Mouse (Mus musculus): ENCODE results near the gene Gpr119. TPM values are rescaled to one million over a fixed set of nuclear protein-coding genes. Genes with fewer than 3 reads are reported as not detected.
A peak's percentile ranks its signal among the peaks of the same experiment; 100 is the strongest.

The Gpr119 gene
- total RNA-seq (2021) = not detected
- long read RNA-seq, experiment 1, partial matches to known transcripts = 0 of 1 reads
- long read RNA-seq, experiment 1, other reads (novel, unspliced or antisense) = 1 of 1 reads
- long read RNA-seq, experiment 2 = 0 reads

DNA sequence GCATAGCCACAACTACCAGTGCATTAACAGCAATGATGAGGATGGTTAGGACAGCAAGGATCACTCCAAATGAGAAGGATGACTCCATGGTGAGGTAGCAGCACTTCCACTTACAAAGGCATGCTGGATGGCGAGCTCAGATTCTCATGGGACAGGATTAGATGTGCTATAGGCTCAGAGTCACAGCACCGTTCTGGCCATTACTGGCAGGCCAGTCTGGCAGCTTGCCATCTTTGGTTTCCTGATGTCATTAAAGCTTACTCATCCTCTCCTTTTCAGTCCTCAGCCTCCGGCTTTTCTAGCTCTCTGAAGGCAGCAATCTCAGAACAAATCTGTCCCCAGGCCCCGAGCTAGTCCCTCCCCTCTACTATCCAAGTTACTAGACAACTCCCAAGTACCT, at the start of gene Gpr119:
Gene Gpr119, minus strand, starts transcription at position 308 of the 400 bp plus-strand sequence.
- peak in 1 of 2 experiments; percentile 10 for DNase-seq (ENCODE audit: low spot score in 2 of 2)

DNA sequence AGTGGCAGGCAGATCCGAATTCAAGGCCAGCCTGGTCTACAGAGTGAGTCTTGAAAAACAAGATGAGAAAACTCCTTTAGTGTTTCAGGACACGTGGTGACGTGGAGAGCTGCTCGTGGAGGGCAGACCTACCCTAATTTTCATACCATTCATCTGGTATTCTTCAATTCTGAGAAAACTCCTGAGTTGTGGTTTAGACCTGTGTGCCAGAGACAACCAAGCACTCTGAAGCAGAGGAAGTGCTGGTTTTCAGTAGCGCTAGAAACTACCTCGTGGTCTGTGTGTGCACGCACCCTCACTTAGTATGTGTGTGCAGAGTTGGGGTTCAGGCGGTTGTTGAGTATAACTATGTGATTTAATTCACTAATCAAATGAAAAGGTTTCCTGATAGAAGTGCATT, 38.6 kb upstream of the Gpr119 start:
- DNase-seq (ENCODE audit: low spot score in 2 of 2) = no peak

DNA sequence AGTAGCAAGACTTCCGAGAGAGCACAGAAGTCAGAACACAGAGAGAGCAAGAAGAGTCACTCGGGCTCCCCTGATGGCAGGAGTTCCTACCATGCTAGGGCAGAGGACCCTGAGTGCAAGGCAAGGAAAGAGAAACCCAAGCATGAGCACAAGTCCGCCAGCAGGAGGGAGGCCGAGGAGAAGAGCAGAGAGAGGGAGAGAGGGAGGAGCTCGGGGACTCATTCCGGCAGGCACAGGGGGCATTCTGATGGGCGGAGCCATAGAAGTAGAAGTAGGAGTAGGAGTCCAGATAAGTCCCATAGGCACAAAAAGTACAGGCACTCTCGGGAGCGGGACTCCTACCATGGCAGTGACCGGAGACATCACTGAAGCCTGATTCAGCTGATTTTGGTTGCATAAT, 35.4 kb upstream of the Gpr119 start:
- no peak for DNase-seq (ENCODE audit: low spot score in 2 of 2)

DNA sequence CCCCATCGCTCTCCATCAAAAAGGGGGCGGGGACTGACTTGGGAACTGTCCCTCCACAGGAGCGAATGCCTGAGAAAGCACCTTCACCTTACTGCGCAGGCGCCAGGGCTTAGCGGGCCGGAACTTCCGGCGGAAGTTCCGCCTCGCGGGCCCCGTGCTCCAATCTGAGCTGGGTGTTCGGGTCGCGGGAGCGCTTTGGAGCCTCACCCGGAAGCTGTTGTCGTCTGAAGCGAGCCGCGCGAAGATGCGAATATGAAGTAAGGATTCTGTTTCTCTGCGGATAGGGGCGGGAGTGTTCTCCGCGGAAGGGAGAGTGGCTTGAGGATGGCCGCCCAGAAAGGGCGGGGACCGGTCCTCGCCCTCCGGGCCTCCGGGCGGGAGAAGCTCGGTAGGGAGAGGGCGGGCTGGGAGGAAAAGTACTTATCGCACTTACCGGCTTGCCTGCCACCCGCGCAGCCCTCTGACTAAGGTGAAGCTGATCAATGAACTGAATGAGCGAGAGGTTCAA, 20.6 kb upstream of the Gpr119 start, which contains the start of gene Rbmx2:
Gene Rbmx2, plus strand, starts transcription at position 141 of the 508 bp plus-strand sequence.
- peak; percentile 74 to 88 for DNase-seq (ENCODE audit: low spot score in 2 of 2)

DNA sequence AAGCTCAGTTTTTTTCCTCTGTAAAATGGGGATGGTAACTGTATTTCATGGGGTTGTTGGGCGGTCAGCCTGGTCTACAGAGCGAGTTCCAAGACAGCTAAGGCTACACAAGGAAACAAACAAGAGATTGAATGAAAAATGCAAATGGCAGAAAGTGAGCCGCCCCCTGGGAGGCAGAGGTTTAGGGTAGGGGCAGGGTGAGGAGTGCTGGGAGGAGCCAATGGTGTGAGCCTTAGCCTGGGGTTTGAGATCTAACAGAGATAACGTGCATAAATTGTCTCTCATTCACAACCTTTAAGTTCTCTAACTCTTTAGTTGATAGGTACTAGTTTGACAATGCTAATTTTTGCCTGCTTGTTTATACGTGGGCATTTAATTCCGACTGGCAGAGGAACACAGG, 20.2 kb upstream of the Gpr119 start:
- no peak for DNase-seq (ENCODE audit: low spot score in 2 of 2)

DNA sequence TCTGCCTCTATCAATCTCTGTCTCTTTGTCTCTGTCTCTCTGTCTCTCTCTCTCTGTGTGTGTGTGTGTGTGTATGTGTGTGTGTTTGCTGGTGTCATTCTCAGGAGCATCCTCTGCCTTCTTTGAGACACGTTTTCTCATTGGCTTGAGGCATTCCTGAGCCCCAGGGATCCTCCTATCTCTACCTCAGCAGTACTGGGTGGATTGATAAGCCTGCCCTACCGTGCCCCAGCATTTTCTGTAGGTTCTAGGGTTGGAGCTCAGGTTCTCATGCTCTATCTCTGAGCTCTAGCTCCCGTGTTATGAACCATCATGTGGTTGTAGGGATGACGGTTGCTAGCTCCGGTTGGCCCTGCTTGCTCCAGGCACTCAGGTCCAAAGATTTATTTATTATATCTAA, 9.6 kb upstream of the Gpr119 start:
- no peak for DNase-seq (ENCODE audit: low spot score in 2 of 2)

DNA sequence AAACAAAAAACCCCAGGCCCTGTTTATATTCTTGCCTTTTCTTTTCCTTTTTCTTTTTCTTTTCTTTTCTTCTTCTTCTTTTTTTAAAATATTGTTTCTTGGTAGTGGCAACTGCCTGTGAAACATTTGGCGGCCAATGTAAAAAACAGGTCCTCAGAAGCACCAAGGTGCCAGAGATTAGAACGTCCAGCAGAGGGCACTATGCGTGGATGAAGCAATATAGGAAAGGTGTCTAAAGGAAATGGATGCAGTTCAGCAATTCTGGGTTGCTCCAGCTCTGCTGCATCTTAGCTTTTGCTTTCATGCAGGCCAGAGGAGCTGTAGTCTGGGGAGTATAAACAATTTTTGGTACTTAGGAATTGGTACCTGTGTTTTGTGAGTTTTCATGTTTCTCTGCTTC, 9.2 kb upstream of the Gpr119 start:
- peak in 1 of 2 experiments; percentile 18 for DNase-seq (ENCODE audit: low spot score in 2 of 2)

DNA sequence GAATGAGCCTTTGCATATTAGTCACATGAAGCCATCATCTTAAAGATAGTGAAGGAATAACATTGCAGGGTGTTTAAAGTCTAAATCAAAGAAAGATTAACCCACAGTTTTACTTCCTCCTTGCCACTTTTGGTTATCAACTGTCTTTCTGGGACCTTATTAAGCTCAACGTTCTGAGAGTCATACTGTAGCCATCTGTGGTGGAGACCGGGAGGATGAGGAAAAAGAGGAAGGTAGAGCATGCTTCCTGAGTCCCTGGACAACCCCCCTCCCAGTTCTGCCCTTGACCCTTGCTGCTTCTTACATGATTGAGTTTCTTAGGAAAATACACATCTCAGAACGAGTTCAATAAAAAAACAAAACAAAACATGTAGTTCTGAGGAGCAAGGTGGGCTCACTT, 2.6 kb downstream of the Gpr119 start:
- no peak for DNase-seq (ENCODE audit: low spot score in 2 of 2)

DNA sequence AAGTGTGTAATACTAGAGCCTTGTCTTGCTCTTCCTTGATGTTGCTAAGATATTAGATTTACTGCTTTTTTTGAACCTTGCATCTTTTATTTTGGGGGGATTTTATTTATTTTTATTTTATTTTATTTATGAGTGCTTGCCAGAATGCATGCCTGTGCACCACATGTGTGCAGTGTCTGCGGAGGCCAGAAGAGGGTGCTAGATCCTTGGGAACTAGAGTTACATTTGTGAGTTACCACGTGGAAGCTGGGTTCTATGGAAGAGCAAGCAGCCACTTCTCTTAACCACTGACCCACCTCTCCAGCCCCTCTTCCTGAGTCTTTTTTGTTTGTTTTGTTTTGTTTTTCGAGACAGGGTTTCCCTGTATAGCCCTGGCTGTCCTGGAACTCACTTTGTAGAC, 4.7 kb downstream of the Gpr119 start:
- DNase-seq (ENCODE audit: low spot score in 2 of 2) = no peak

DNA sequence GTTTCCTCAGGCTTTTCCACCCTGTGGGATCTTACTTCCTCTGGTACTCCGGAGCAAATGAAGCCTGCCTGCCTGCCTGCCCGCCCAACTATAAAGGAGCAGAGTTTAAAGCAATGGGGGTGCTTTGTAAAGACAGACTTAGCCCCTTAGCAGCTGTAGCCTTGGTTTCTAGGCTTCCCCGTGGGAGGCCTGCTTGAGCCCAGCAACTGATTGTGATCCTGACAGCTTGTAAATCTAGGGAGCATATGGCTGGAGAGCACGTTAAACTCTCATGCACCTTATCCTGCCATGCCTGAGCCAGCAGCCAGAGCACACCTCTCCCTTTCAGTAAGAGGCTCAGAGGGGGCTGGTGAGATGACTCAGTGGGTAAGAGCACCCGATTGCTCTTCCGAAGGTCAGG, 7.5 kb downstream of the Gpr119 start:
- DNase-seq (ENCODE audit: low spot score in 2 of 2) = no peak

DNA sequence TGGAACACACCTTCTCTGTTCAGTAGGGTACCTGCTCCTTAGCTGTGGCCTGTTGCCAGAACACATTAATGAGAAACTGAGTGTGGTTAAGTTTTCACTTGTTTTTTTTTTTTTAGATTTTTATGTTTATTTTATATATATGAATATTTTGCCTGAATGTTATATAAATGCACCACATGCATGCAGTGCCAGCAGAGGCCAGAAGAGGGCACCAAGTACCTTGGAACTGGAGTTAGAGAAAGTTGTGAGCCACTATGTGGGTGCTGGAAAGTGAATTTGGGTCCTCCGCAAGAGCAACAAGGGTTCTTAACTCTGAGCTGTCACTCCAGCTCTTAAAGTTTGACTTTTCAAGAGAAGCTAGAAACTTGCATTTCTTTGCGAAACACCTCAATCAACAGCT, 30.2 kb downstream of the Gpr119 start:
- peak in 1 of 2 experiments; percentile 6 for DNase-seq (ENCODE audit: low spot score in 2 of 2)

DNA sequence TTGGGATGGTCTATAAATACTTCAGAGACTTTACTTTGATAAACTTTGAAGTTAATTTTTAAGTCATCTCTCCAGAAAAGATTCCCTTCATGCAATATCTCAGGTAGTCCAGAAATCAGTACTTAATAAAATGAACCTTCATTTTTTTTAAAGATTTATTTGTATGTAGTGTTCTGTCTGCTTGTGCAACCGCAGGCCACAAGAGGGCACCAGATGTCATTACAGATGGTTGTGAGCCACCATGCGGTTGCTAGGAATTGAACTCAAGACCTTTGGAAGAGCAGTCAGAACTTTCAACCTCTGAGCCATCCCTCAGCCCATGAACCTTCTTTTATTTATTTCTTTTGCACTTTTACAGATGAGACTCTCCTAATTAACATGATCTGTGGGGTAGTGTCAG, 37.2 kb downstream of the Gpr119 start:
- DNase-seq (ENCODE audit: low spot score in 2 of 2) = no peak

DNA sequence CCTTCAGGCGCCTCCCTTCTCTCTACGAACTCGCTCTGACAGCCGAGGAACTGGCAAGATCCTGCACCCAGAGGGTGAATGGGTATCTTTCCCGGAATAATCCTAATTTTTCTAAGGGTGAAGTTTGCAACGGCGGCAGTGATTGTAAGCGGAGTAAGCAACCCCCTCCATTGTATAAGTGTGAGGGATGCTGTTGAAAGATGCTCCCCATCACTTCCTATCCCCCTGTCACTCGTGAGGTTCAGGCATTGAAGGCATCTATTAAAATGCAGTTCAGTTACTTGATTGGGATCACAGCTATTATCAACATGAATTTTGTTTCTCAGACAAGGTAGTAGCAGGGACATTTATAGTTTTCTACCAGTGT, 50.2 kb downstream of the Gpr119 start:
- no peak for DNase-seq (ENCODE audit: low spot score in 2 of 2)

DNA sequence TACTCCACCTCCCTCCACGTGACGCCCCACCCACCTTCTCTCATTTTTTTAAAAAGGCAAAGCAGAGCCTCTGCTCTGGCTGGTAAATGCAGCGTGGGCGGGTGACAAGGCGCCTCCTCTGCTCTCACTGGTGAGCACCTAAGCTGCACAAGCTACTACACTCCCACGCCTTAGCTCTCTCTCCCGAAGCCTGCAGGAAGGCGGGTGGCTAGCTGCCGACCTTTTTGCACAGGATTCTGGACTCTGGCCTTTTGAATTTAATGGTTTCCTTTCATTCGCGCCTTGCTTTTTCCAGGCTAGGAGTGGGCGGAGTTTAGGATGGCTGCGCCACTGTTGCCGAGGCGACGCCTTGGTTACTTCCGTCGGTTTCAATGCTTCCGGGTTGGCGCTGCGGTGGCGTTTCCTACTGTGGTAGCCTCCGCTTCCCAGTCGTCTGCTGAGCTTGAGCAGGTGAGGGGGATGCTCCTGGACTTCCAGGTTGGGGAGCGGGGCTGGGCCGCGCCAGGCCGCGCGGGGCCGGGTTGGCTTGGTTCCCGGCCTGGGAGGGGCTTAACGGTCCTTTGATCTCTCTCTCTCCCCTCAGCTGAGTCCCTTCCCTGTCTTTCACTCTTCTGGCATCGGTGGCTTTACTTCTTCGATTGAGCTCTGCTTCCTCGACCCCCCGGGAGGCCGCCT, 50.8 kb downstream of the Gpr119 start, which contains the start of gene Slc25a14:
Gene Slc25a14, plus strand, starts transcription at position 35 of the 675 bp plus-strand sequence.
- peak; percentile 36 to 71 for DNase-seq (ENCODE audit: low spot score in 2 of 2)

DNA sequence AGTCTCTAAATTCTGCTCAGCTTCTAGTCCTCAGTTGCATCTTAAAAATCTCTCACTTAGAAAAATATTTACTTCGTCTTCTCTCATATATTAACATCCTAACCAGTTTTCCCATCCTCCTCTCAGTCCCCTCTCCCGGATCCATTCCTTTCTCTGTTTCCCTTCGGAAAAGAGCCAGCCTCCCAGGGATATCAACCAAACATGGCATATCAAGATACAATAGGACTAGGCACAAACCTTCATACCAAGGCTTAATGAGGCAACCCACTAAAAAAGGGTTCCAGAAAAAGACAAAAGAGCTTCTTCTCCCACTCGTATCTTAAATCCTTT, 51.3 kb downstream of the Gpr119 start:
- DNase-seq (ENCODE audit: low spot score in 2 of 2) = no peak

Small RNA genes within 50 kb of the gene (microRNA-seq; reads per million reads assigned to microRNA genes)
- not detected for gene Gm27828

Other genes starting within 250 kb of the Gpr119 start
- 10 to 100 TPM; 19.2 to 19.5 TPM for gene Elf4, start 211.3 kb downstream of the Gpr119 start, total RNA-seq (2021)
- gene Aifm1, start 160.9 kb downstream of the Gpr119 start, total RNA-seq (2021) = 10 to 100 TPM; 40.0 to 43.3 TPM
- gene Rab33a, start 155.2 kb downstream of the Gpr119 start, total RNA-seq (2021) = 1 to 10 TPM in 1 of 2 experiments, under 1 TPM in 1; 0.56 to 1.8 TPM
- gene Zfp280c, start 80.0 kb downstream of the Gpr119 start, total RNA-seq (2021) = 10 to 100 TPM; 14.4 to 15.3 TPM
- 1 to 10 TPM; 2.3 to 3.1 TPM for gene Slc25a14, start 51.1 kb downstream of the Gpr119 start, total RNA-seq (2021)
- 1 to 10 TPM; 3.6 to 5.0 TPM for gene Rbmx2, start 20.5 kb upstream of the Gpr119 start, total RNA-seq (2021)
- not detected for gene Gm595, start 203.2 kb upstream of the Gpr119 start, total RNA-seq (2021)

All from gastrocnemius, postnatal 4 days (tissue).